8 mouse cellular contexts compared by ENCODE assay signal in genomic region chr11:114129270-114129669, GRCm38 (mm10).
"Had no signal": no experiment of that assay in that cellular context is flagged by ENCODE, and none has a peak within 500 bp of the region (broad histone marks: within the 10 kb centered on the region; RNA-seq: fewer than 3 reads in every experiment).

No protein-coding gene starts in this region.

- DNase-seq: kidney, adult 2 months; kidney, postnatal 14 days; left cerebral cortex, postnatal 4 days; lung, adult 2 months; lung, postnatal 4 days; right cerebral cortex, adult 18-20 months; right cerebral cortex, postnatal 25 days; thymus, postnatal 4 days had no signal
